Mouse (Mus musculus) CD4-positive naive resting alpha-beta T cell, adult 57 days (primary cell): ENCODE measurements around the gene Tmprss9. TPM values are rescaled to one million over a fixed set of nuclear protein-coding genes. Genes with fewer than 3 reads are reported as not detected.

Experiments used
- total RNA-seq: library from RNA; stranded (reverse); gene quantifications from one replicate; pipeline ENCODE4 v1.2.4, GENCODE M21; 2023

The Tmprss9 gene
- not detected for total RNA-seq

DNA sequence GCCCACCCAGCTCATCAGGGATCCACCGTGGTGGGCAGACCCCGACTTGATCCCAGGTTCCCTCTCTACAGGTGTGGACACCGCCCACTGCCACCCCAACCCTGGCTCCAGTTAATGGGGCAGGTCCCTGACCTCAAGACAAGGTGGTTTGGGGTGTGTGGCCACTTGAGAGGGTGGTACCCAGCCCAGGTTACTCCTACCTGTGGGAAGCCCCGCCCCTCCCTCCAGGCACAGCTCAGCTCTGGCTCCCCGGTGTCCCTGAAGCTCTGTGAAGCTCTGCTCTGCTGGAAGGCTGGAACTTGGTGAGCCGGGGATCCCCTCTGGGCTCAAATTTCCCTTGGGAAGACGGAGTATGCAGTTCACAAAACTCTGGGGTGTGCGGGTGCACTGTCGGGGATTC lies at the start of gene Tmprss9:
Gene Tmprss9, plus strand, starts transcription at position 268 of the 400 bp plus-strand sequence.

GRCm38 (mm10) chr10:80826151-80827062 lies 45.2 kb upstream of the Tmprss9 start, which contains the start of gene Oaz1:
TSS of gene Oaz1 (plus strand) at chr10:80826656.

GRCm38 (mm10) chr10:80843931-80844547 lies 27.6 kb upstream of the Tmprss9 start, which contains the start of gene Lingo3:
TSS of gene Lingo3 (minus strand) at chr10:80844039.

DNA sequence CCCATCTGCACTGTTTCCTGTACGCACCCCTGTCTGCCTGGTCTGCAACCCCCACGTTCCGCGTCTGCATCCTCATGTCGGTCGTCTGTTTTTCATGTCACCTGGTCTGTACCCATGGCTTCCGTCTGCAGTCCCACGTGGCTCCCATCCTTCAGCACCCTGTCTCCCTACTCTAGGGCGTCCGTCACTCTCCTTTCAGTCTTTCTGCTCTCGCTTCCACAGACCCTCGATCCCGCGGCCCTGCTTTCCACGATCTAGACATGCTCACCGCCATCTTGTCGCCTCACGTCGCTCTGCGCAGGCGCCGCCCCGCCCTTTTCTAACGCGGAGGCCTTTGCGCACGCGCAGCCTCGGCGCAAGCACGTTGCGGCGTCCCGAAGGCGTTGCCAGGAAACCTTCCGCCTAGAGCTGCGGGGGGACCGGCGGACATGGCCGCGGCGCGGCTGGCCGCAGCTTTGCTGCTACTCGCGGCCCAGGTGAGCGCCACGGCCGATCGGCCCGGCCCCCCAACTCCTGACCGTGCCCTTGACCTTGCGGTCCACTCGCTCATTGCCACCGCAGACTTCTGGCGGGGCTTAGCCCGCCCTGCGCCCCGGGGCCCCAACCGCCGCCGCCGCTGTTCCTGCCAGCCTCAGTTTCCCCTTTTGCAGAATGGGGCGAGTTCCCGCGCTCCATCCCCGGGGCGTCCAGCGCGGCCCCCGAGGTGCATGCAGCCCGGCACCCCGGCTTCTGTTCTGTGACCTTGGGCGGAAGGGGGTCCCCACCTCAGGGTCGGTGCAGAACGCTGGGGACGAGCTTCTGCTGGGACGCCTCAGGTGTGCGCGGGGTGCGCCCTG lies 16.5 kb upstream of the Tmprss9 start, which contains the start of the genes Lsm7 and Sppl2b:
Gene Lsm7, minus strand, starts transcription at position 297 of the 836 bp plus-strand sequence.
Gene Sppl2b, plus strand, starts transcription at position 363 of the 836 bp plus-strand sequence.

GRCm38 (mm10) chr10:80900318-80901247 lies 28.9 kb downstream of the Tmprss9 start, which contains the start of gene Timm13:
TSS of gene Timm13 (minus strand) at chr10:80900969.

GRCm38 (mm10) chr10:80917779-80918434 lies 46.3 kb downstream of the Tmprss9 start, which contains the start of gene Lmnb2:
TSS of gene Lmnb2 (minus strand) at chr10:80918245.

GRCm38 (mm10) chr10:80929299-80930226 lies 57.9 kb downstream of the Tmprss9 start, which contains the start of gene Gadd45b:
TSS of gene Gadd45b (plus strand) at chr10:80930073.

Other genes starting within 250 kb of the Tmprss9 start
- gene Csnk1g2, start 249.0 kb upstream of the Tmprss9 start, total RNA-seq: 206 TPM
- 26.8 TPM for gene Btbd2, start 214.8 kb upstream of the Tmprss9 start, total RNA-seq
- gene Mknk2, start 193.7 kb upstream of the Tmprss9 start, total RNA-seq: 304 TPM
- 150 TPM for gene Mob3a, start 169.9 kb upstream of the Tmprss9 start, total RNA-seq
- 62.9 TPM for gene Izumo4, start 169.7 kb upstream of the Tmprss9 start, total RNA-seq
- 126 TPM for gene Ap3d1, start 129.6 kb upstream of the Tmprss9 start, total RNA-seq
- 82.2 TPM for gene Dot1l, start 116.6 kb upstream of the Tmprss9 start, total RNA-seq
- gene Sf3a2, start 73.7 kb upstream of the Tmprss9 start, total RNA-seq: 63.1 TPM
- 116 TPM for gene Plekhj1, start 73.2 kb upstream of the Tmprss9 start, total RNA-seq
- 2.4 TPM for gene Amh, start 66.6 kb upstream of the Tmprss9 start, total RNA-seq
- gene Jsrp1, start 58.4 kb upstream of the Tmprss9 start, total RNA-seq: not detected
- 545 TPM for gene Oaz1, start 45.2 kb upstream of the Tmprss9 start, total RNA-seq
- not detected for gene Lingo3, start 27.8 kb upstream of the Tmprss9 start, total RNA-seq
- 24.7 TPM for gene Lsm7, start 16.6 kb upstream of the Tmprss9 start, total RNA-seq
- gene Sppl2b, start 16.6 kb upstream of the Tmprss9 start, total RNA-seq: 39.0 TPM
- gene Timm13, start 29.1 kb downstream of the Tmprss9 start, total RNA-seq: 72.7 TPM
- gene Lmnb2, start 46.4 kb downstream of the Tmprss9 start, total RNA-seq: 10.2 TPM
- gene Gadd45b, start 58.2 kb downstream of the Tmprss9 start, total RNA-seq: 28.6 TPM
- gene Gng7, start 143.1 kb downstream of the Tmprss9 start, total RNA-seq: not detected
- gene Diras1, start 153.8 kb downstream of the Tmprss9 start, total RNA-seq: not detected
- gene Slc39a3, start 165.6 kb downstream of the Tmprss9 start, total RNA-seq: 17.1 TPM
- 55.5 TPM for gene Sgta, start 188.3 kb downstream of the Tmprss9 start, total RNA-seq
- 13.4 TPM for gene Thop1, start 198.2 kb downstream of the Tmprss9 start, total RNA-seq
- gene Creb3l3, start 227.0 kb downstream of the Tmprss9 start, total RNA-seq: not detected
- 128 TPM for gene Map2k2, start 234.1 kb downstream of the Tmprss9 start, total RNA-seq